Mouse (Mus musculus): Measurements from ENCODE around the gene Clip2. TPM values are rescaled to one million over a fixed set of nuclear protein-coding genes. Genes with fewer than 3 reads are reported as not detected.

The Clip2 gene
- polyA plus RNA-seq, 1 experiment, result 10.1 TPM

DNA sequence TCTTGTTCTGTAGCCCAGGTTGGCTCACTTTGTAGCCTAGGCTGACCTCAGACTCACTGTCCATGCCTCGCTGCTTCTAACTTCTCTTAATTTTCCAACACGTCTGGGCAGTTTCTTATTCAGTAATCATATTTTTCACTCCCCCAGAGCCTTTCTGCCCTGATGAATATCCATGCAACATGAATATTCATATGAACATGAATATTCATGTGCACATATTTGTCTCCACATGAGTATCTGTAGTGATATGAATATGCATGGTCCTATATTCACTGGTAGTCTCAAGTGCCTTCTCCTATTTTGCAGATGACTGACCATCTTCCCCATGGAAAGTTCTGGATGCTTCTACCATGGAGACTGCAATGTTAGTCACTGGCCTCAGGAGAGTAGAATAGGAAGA is 31.1 kb downstream of the Clip2 start:
- Histone ChIP-seq H3K36me3 (ENCODE audit: control insufficient read depth, insufficient read depth, low read length) (no peaks in the 10 kb centered on the region; the same call in 1 of the 2 replicates), H3K27me3 (ENCODE audit: control insufficient read depth, insufficient read depth, low read length) (no peaks in the 10 kb centered on the region), H3K27ac (ENCODE audit: insufficient read depth, low read length) (no peak overlapping the region), H3K4me3 (ENCODE audit: extremely low read depth, insufficient read depth, insufficient read length) (no peak overlapping the region), H3K4me1 (ENCODE audit: control insufficient read depth, insufficient read depth, insufficient read length) (peaks cover 6% of the 10 kb centered on the region; the same call in 1 of the 2 replicates)
- WGBS, result 66% methylated on average over 2 of the region's 2 CpGs
- TF ChIP-seq CTCF (IDR thresholded peaks at IDR 0.05; ENCODE audit: extremely low read depth, insufficient read depth, insufficient read length, insufficient replicate concordance) (no peak), POLR2A (IDR thresholded peaks at IDR 0.05; ENCODE audit: low read depth, low read length) (no peak)
- DNase-seq (ENCODE audit: low read depth in 1 of 2, low spot score in 2 of 2), result no peak

DNA sequence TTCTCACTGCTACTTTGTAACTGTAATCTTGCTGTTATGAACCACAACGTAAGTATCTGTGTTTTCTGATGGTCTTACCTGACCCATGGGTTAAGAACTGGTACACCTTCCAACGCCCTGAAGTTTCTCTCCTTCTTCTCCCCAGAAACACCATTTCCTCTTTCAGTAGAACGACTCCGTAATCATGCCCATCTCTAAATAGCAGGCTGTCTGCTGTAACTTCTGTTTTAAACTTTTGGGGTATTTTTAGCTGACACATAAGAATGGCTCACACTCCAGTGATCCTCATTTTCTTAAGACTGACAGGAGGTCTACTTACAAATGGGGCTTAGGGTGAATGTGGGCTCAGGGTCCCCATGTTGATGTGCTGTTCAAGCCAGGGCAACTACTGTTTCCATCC is 32.1 kb downstream of the Clip2 start:
- peaks cover 6% of the 10 kb centered on the region; the same call in 1 of the 2 replicates for H3K4me1 ChIP-seq (ENCODE audit: control insufficient read depth, insufficient read depth, insufficient read length)
- no peak overlapping the region for H3K4me3 ChIP-seq (ENCODE audit: extremely low read depth, insufficient read depth, insufficient read length)
- no peak for DNase-seq (ENCODE audit: low read depth in 1 of 2, low spot score in 2 of 2)
- H3K27me3 ChIP-seq (ENCODE audit: control insufficient read depth, insufficient read depth, low read length), result no peaks in the 10 kb centered on the region
- no peaks in the 10 kb centered on the region; the same call in 1 of the 2 replicates for H3K36me3 ChIP-seq (ENCODE audit: control insufficient read depth, insufficient read depth, low read length)
- WGBS, result 36% methylated on average over 4 of the region's 4 CpGs
- no peak overlapping the region; the same call in 1 of the 2 replicates for H3K27ac ChIP-seq (ENCODE audit: insufficient read depth, low read length)
- TF ChIP-seq POLR2A (IDR thresholded peaks at IDR 0.05; ENCODE audit: low read depth, low read length) (no peak), CTCF (IDR thresholded peaks at IDR 0.05; ENCODE audit: extremely low read depth, insufficient read depth, insufficient read length, insufficient replicate concordance) (no peak)

DNA sequence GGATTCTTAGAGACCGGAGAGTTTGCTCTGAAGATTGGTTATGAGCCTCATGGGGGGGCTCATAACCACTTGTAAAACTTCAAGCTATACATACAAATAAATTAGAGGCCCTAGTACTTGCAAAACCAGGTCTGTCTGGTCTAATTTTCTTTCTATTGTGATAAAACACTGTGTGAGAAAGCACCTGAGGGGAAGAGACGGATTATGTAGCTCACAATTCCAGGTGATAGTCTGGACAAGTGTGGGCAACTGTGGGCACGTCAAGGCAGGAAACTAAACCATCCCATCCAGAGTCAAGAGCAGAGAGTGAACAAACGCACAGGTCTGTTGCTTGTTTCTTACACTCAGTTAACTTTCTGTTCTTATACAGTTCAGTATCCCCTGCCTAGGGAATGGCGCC is 32.8 kb downstream of the Clip2 start:
- Histone ChIP-seq H3K4me3 (ENCODE audit: extremely low read depth, insufficient read depth, insufficient read length) (no peak overlapping the region), H3K4me1 (ENCODE audit: control insufficient read depth, insufficient read depth, insufficient read length) (peaks cover 6% of the 10 kb centered on the region; the same call in 1 of the 2 replicates), H3K36me3 (ENCODE audit: control insufficient read depth, insufficient read depth, low read length) (no peaks in the 10 kb centered on the region; the same call in 1 of the 2 replicates), H3K27ac (ENCODE audit: insufficient read depth, low read length) (no peak overlapping the region), H3K27me3 (ENCODE audit: control insufficient read depth, insufficient read depth, low read length) (no peaks in the 10 kb centered on the region)
- TF ChIP-seq POLR2A (IDR thresholded peaks at IDR 0.05; ENCODE audit: low read depth, low read length), result no peak
- TF ChIP-seq CTCF (IDR thresholded peaks at IDR 0.05; ENCODE audit: extremely low read depth, insufficient read depth, insufficient read length, insufficient replicate concordance), result no peak
- 95% methylated on average over 5 of the region's 5 CpGs for WGBS
- no peak for DNase-seq (ENCODE audit: low read depth in 1 of 2, low spot score in 2 of 2)

DNA sequence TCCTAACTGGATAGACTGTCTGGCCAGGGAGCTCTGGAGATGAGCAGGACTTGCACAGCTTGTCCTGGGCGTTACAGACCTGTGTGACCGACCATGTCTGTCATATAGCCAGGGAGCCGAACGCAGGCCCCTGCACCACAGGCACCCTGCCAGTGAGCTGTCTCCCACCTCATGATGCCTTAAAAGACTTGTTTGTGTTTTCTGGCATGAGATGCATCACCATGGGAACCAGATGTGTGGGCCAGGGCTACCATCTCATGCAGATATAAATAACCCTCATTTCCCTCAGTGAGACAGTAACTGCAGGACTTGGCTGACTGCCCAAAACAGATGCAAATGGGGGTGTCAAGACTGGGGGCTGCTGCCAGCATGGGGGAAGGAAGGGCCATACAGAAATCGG is 40.1 kb downstream of the Clip2 start:
- no peak overlapping the region for H3K4me3 ChIP-seq (ENCODE audit: extremely low read depth, insufficient read depth, insufficient read length)
- 87% methylated on average over 5 of the region's 5 CpGs for WGBS
- no peak for DNase-seq (ENCODE audit: low read depth in 1 of 2, low spot score in 2 of 2)
- H3K27ac ChIP-seq (ENCODE audit: insufficient read depth, low read length), result no peak overlapping the region
- H3K36me3 ChIP-seq (ENCODE audit: control insufficient read depth, insufficient read depth, low read length), result peaks cover 3% of the 10 kb centered on the region; the same call in 1 of the 2 replicates
- H3K27me3 ChIP-seq (ENCODE audit: control insufficient read depth, insufficient read depth, low read length), result no peaks in the 10 kb centered on the region
- no peak for TF ChIP-seq POLR2A (IDR thresholded peaks at IDR 0.05; ENCODE audit: low read depth, low read length)
- TF ChIP-seq CTCF (IDR thresholded peaks at IDR 0.05; ENCODE audit: extremely low read depth, insufficient read depth, insufficient read length, insufficient replicate concordance), result no peak
- H3K4me1 ChIP-seq (ENCODE audit: control insufficient read depth, insufficient read depth, insufficient read length), result no peaks in the 10 kb centered on the region

DNA sequence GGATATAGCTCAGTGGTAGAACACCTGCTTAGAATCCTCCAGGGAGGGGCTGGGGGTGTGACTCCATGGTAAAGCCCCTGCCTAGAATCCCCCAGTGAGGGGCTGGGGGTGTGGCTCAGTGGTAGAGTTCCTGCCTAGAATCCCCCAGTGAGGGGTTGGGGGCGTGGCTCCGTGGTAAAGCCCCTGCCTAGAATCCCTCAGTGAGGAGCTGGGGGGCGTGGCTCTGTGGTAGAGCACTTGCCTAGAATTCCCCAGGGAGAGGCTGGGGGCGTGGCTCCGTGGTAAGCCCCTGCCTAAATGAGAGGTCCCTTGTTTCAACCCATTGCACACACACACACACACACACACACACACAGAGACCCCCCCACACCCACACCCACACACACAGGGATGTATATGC is 42.0 kb downstream of the Clip2 start:
- DNase-seq (ENCODE audit: low read depth in 1 of 2, low spot score in 2 of 2), result no peak
- H3K27ac ChIP-seq (ENCODE audit: insufficient read depth, low read length), result no peak overlapping the region
- no peak for TF ChIP-seq POLR2A (IDR thresholded peaks at IDR 0.05; ENCODE audit: low read depth, low read length)
- no peak for TF ChIP-seq CTCF (IDR thresholded peaks at IDR 0.05; ENCODE audit: extremely low read depth, insufficient read depth, insufficient read length, insufficient replicate concordance)
- H3K4me3 ChIP-seq (ENCODE audit: extremely low read depth, insufficient read depth, insufficient read length), result no peak overlapping the region
- 75% methylated on average over 5 of the region's 5 CpGs for WGBS
- H3K27me3 ChIP-seq (ENCODE audit: control insufficient read depth, insufficient read depth, low read length), result no peaks in the 10 kb centered on the region
- H3K4me1 ChIP-seq (ENCODE audit: control insufficient read depth, insufficient read depth, insufficient read length), result no peaks in the 10 kb centered on the region
- 0 out of 2 replicates have a peak, but pooled peaks cover 3% of the 10 kb centered on the region for H3K36me3 ChIP-seq (ENCODE audit: control insufficient read depth, insufficient read depth, low read length)

DNA sequence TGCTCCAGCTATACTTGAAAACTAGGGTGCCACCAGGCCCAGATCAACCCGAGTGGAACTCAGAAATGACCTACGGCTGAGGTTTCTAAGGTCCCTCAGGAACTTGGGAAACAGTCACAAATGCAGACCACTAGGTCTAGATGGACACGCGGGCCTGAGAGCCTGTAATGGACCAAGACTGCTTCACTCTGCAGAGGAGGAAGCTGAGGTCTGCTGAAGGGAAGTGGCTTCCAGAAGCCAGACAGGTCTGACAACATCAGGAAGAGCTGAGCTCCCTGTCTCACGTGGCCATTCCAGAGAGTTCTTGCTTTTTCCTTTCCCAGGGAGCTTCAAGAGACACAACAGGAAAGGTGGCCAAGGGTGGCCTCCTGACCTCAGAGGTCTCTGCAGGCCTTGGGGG is 43.3 kb downstream of the Clip2 start:
- no peak for TF ChIP-seq CTCF (IDR thresholded peaks at IDR 0.05; ENCODE audit: extremely low read depth, insufficient read depth, insufficient read length, insufficient replicate concordance)
- TF ChIP-seq POLR2A (IDR thresholded peaks at IDR 0.05; ENCODE audit: low read depth, low read length), result no peak
- Histone ChIP-seq H3K4me3 (ENCODE audit: extremely low read depth, insufficient read depth, insufficient read length) (no peak overlapping the region), H3K4me1 (ENCODE audit: control insufficient read depth, insufficient read depth, insufficient read length) (no peaks in the 10 kb centered on the region), H3K36me3 (ENCODE audit: control insufficient read depth, insufficient read depth, low read length) (0 out of 2 replicates have a peak, but pooled peaks cover 2% of the 10 kb centered on the region), H3K27ac (ENCODE audit: insufficient read depth, low read length) (no peak overlapping the region), H3K27me3 (ENCODE audit: control insufficient read depth, insufficient read depth, low read length) (no peaks in the 10 kb centered on the region)
- DNase-seq (ENCODE audit: low read depth in 1 of 2, low spot score in 2 of 2), result no peak
- 64% methylated on average over 5 of the region's 5 CpGs for WGBS

DNA sequence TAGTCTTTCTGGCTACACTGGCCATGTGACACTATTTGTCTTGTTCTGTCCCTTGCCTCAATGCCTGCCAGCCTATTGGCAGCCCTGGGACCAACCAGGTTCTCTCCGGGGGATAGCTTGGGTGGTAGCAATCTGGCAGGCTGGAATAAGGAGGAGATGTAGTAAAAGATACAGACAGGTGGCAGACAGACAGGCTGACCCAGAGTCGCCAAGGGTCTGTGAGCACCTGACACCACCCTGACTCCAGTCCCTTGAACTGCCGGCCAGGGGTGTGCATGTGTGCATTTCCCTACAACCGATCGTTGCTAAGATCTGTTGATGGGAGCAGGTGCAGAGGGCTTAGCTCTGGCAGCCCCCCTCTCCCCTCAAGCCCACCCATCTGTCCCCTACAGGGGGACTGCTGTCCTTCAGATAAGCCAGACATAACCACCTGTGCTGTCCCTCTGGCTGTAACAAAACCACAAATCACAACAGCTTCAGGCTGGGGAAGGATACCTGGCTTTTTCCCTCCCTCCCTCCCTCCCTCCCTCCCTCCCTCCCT is 44.3 kb downstream of the Clip2 start:
- no peak overlapping the region for H3K4me3 ChIP-seq (ENCODE audit: extremely low read depth, insufficient read depth, insufficient read length)
- WGBS, result 86% methylated on average over 5 of the region's 5 CpGs
- H3K27ac ChIP-seq (ENCODE audit: insufficient read depth, low read length), result no peak overlapping the region
- no peak for TF ChIP-seq CTCF (IDR thresholded peaks at IDR 0.05; ENCODE audit: extremely low read depth, insufficient read depth, insufficient read length, insufficient replicate concordance)
- no peak for TF ChIP-seq POLR2A (IDR thresholded peaks at IDR 0.05; ENCODE audit: low read depth, low read length)
- H3K27me3 ChIP-seq (ENCODE audit: control insufficient read depth, insufficient read depth, low read length), result no peaks in the 10 kb centered on the region
- 0 out of 2 replicates have a peak, but pooled peaks cover 1% of the 10 kb centered on the region for H3K36me3 ChIP-seq (ENCODE audit: control insufficient read depth, insufficient read depth, low read length)
- no peaks in the 10 kb centered on the region for H3K4me1 ChIP-seq (ENCODE audit: control insufficient read depth, insufficient read depth, insufficient read length)
- no peak for DNase-seq (ENCODE audit: low read depth in 1 of 2, low spot score in 2 of 2)
